In the genomic region with DNA sequence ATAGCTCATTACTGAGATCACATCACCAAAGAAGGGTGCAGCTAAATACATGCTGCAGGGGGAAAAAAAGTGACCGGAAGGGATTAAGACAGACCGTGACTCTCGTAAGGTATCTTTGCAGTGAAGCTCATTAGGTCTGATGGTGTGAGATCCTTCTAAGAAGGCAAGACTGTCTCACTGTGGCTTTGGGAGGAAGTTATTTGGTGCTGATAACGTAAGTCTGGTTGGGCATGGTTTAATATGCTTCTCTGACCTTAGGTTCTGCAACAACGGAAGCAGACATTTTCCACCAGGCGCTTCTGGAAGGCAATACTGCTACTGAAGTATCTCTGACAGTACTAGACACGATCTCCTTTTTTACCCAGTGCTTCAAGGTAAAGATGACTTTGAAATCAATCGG, we compare ENCODE assay signal across 17 mouse cellular contexts.
"Had no signal": no experiment of that assay in that cellular context is flagged by ENCODE, and none has a peak within 500 bp of the region (broad histone marks: within the 10 kb centered on the region; RNA-seq: fewer than 3 reads in every experiment).

No protein-coding gene starts in this region.

- H3K4me1 ChIP-seq: liver, embryonic 12.5 days; midbrain, embryonic 13.5 days; midbrain, embryonic 15.5 days; neural tube, embryonic 12.5 days had no signal

- H3K9ac ChIP-seq: liver, embryonic 12.5 days; liver, embryonic 14.5 days; lung, embryonic 14.5 days; midbrain, embryonic 13.5 days; midbrain, embryonic 15.5 days; neural tube, embryonic 12.5 days had no signal

- H3K9me3 ChIP-seq: liver, embryonic 12.5 days; midbrain, embryonic 13.5 days; midbrain, embryonic 15.5 days; neural tube, embryonic 12.5 days had no signal

- H3K27ac ChIP-seq: liver, embryonic 12.5 days; liver, embryonic 14.5 days; midbrain, embryonic 13.5 days; midbrain, embryonic 15.5 days; neural tube, embryonic 12.5 days had no signal

- H3K4me2 ChIP-seq: liver, embryonic 12.5 days; lung, embryonic 14.5 days; midbrain, embryonic 11.5 days; midbrain, embryonic 13.5 days; midbrain, embryonic 15.5 days; neural tube, embryonic 12.5 days had no signal

- H3K36me3 ChIP-seq: liver, embryonic 12.5 days; midbrain, embryonic 15.5 days had no signal

- H3K4me3 ChIP-seq: liver, embryonic 12.5 days; megakaryocyte, embryonic 14.5 days; midbrain, embryonic 13.5 days; midbrain, embryonic 15.5 days; myocyte; neural tube, embryonic 12.5 days had no signal

- H3K27me3 ChIP-seq: liver, embryonic 12.5 days; megakaryocyte, embryonic 14.5 days; midbrain, embryonic 13.5 days; midbrain, embryonic 15.5 days; neural tube, embryonic 12.5 days had no signal

- DNase-seq: lung, adult 18-20 months; lung, embryonic 14.5 days; lung, postnatal 10 days; lung, postnatal 4 days; right cerebral cortex, postnatal 14 days; spleen, adult 18-20 months; thymus, adult 18-20 months; thymus, postnatal 14 days; thymus, postnatal 36 days had no signal

- ATAC-seq: liver, embryonic 12.5 days; midbrain, embryonic 13.5 days; midbrain, embryonic 15.5 days had no signal
